Mouse (Mus musculus) urinary bladder, postnatal 10 days (tissue): ENCODE data around the gene Cfap61.

Source experiments
- DNase-seq: peaks from one replicate; pipeline ENCODE4 v3.0.0; 2022; ENCODE audit warnings: low spot score

Cfap61 gene

DNA sequence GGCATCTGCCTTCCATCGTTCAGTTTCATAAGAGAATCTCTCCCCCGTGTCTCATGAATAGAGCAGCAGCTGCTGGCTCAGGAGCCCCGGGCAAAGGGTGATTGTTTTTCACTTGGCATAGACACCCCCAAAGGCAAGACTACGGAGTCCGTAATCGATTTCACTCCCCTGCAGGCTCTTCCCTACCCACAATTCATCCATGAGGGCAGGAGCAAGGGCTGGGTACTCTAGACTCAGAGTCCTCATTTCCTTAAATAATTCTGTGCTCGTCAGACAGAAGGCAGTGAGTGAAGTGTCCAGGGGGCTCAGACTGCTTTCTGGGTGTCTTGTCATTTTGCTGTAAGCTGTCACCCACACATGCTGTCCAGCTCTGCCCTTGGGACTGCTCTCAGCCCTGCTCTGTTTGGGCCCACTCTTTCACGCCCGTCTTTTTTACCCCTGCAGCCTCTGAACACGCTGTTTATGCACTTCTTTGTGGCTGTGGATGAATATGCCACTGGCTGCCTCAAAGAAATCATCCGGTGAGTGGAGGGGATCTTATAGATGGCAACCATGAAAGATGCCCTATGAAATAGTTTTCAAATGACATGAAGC is 15.0 kb downstream of the Cfap61 start:
- no peak for DNase-seq

- no peak for DNase-seq
Observed at GRCm38 (mm10) chr2:145950239-145950638, 15.7 kb downstream of the Cfap61 start.

DNA sequence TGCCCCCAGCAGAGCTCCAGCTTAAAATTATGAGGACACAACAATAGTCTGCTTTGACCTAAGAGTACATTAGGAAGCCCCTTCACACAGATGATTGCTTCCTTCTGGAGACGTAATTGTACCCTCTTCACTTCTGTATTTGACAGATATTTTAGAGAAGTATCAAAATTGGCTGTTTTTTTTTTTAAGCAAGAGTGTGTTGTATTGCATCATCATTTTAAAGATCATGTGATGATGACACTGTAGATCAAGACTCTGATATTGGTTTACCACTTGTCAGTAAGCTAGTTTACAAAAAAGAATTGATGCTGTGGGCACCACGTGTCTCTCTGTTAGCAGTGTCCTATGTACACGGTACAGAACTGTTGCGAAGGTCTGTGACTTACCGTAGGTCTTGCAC is 18.1 kb downstream of the Cfap61 start:
- DNase-seq, result no peak

DNA sequence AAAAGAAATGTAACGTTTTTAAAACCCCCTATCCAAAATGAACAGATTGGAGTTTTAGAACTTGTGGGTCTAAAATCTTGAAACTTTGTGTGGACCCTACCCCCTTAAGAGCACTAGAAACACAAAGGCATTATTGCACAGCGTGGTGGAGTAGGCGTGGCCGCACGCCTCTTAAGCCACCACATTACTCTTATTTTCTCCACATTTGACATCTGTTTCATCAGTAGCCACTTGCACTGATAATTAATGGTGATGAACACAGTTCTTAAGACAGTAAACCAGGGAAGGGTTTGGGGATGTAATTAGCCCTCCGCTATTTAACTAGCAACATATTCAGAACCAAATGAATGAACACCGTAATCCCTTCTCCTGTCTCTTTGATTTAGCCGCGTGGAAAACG is 21.3 kb downstream of the Cfap61 start:
- no peak for DNase-seq

DNA sequence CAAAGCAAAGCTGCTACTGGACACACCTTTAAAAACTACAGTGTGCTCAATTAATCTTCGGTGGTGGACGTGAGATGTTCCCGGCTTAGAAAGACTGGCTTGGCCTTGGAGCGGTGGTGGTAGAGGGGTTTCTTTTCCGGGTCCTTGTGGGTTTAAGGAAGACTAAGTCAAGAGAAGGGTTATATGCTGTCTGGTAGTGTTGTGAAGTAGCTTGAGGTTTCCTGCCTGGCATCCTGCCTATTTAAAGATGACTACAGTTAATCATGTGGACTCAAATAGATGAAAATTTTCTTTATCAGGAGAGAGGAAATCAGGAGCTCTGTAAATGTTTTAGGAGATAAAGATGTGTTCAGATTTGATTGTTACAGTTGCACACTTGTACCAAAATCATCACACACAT is 21.7 kb downstream of the Cfap61 start:
- DNase-seq, result no peak

DNA sequence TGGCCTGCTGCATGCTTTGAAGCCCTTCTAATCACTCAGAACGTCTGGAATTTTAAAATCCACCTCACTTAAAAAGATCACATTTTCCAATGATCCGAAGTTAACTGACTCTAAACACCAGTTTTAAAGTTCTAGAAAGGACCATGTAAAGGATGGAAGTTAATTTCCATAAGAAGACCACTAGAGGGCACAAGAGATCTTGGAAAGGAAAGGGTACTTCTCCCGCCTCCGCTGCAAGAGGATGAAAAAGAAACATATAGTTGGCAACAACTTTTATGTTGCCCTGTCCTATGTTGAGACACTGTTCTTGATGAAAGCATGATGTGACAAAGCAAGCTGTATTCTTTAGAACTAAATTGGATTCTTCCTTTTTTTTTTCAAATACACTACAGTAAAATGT is 22.9 kb downstream of the Cfap61 start:
- DNase-seq, result no peak

- no peak for DNase-seq
Observed at GRCm38 (mm10) chr2:145958097-145958496, 23.5 kb downstream of the Cfap61 start.

DNA sequence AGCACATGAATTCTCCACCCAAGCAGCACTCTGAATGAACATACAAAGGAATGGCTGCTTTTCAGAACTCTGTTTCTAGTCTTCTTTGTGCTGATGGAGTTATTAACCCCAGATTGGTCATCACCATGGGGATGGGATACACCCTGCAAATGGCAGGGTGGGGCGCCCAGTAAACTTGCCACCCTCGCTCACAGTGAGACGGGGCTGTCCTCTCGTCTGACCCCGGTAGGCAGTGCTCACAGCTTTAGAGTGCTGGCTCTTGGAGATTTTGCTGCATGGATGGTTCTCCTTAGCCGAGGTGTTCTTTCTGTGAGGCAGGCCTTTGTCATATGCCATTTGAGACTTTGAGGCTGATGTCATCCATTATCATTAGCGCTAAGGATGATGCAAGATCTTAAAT is 24.0 kb downstream of the Cfap61 start:
- DNase-seq, result no peak

DNA sequence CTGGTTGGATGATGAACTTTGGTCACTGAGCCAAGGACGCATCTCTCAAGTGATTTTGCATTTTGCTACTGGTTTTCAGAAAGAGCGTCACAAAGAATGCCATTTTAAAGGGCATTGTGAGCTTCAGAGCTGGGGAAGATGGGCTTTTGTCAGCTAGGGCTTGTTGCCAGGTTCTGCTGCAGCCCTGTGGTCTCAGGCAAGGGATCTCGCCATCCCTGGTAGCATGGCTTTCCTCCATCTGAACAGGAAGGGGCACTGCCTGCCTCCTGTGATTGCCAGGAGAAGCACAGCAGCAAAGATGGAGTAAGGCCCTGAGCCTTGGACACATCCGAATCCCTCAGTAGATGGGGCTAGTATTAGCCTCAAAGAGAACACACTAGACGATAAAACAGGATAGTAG is 27.3 kb downstream of the Cfap61 start:
- DNase-seq, result no peak

- DNase-seq, result no peak
Observed at GRCm38 (mm10) chr2:145970751-145971150, 36.2 kb downstream of the Cfap61 start.

DNA sequence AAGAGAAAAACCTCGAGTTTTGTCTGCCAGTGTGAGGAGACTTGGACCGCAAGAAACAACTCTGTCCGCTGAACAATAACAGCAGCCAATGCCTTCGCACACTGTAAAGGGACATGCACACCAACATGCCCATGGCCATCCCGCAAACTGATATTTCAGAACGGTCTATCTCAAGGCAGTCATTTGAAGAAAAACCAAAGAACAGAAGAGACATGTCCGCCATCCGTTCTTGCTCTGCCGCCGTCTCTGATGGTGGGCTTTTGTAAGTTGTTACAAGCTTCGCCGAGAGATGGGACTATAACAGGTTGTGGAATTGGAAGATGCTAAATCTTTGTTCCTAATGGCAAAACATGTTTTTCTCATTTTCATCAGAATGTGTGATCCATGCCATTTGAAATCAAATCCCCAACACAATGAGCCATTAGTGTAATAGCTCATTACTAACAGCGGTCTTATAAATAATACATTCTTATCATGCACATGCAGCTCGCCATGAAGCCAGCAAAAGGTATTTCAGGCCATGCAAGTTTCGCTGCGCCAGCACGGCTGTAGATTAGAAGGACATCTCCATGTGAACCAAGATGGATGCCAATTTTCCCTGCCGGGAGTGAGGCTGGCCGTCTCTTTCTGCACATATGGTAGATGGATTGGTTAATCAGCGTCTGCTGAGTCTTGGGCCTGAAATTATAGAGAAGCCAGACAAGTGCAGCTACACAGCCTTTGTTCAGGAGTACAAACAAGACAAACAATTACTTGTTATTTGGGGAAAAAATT is 36.8 kb downstream of the Cfap61 start:
- DNase-seq, result no peak

DNA sequence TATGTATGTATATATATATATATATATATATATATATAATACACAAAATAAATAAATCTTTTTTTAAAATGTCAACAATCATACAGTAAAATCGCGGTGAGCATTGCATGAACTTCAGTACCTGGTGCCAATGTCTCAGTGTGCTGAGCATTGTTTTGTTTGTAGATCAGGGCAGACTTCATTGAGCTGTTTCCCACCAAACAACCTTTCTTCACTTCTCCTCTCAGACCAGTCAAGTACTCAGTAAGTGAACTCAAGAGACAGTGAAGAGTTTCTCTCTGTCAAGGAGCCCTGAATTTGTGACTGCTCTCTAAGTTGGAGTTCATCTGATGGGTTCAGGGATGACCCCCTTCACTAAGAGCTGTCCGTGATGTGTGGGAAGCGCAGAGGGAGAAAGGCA is 38.0 kb downstream of the Cfap61 start:
- DNase-seq, result no peak

DNA sequence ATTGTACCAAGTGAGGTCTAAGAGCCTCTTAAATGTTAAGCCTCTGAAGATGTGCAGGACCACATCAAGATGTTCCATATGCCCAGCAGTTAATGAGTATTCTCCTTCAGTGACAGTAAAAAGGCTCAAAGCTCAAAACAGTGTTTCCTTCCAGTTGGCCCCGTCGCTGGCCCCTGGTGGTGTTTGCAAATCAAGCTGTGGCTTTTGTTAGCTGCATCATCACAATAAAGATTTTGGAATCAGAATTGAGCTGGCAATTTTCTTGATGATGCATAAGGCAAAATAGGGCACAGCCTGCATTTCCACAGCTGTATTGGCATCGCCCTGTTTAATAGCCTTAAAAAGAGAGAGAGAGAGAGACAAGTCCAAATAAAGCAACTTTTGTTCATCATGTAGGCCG is 45.0 kb downstream of the Cfap61 start:
- DNase-seq, result no peak

DNA sequence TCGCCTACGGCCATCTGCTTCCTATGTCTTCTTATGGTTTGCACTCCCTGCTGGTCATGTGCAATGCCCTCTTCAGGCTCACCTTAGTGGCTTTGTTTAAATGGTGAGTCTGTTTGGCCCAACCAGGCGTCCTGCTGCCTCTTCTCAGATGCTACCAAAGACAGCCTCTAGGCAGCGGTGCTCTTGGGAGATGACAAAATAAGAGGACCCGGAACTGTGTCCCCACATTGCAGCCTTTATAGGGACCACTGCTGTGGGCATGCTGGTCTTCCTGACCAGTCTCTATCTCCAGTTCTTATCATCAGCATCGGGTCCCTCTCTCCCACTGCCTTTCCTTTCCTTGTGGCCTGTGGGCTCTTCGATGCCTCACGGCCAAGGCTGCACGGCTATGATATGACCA is 46.3 kb downstream of the Cfap61 start:
- DNase-seq, result no peak

DNA sequence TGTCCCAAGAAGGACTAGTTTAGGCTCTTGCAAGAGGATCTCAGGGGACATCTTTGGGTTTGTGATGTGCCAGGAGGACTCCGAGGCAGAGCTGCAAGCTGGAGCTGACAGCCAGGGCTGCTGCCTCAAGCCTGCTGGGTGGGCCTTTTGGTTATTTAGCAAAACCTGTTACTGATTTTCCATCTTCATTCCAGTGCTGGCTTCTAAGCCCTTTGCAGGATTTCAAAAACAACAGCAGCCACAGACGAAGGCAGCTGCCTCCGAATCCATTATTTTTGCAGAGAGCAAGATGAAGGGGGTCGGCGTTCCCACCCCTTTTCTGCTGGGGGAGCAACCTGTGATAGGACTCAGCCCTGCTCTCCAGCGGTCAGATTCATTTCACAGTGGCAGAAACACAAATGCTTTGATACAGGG is 47.1 kb downstream of the Cfap61 start:
- DNase-seq, result no peak

DNA sequence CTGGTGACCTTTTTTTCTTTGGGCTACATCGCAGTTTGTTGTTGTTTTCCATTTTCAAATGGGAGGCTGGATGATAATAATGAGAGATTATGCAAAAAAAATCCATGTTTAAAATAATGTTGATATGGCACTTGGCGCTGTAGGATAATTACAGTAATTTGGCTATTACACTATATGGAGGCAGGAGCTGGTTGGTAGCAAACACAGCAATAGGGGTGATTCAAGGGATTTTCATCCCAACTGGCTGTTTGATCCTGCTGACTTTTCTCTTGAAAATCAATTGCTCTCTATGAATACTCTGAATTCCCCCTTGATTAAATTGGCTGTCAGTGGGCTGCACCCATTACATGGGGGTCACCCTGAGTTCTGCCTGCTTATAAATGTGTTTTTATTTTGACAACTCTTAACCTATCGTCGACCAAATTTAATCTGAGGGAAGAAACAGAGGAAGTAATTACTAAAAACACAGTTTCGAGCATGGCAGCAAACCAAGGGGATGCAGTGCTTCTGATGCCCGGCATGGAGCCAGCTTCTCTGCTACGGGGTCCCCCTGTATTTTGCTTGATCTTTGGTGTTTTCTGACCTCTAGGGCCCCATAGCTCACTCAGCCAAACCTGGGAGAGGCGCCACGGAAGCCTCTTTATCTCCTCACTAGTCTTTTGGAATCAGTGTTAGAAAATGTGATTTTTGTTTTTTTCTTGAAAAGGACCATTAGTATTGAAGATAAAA is 47.9 kb downstream of the Cfap61 start:
- no peak for DNase-seq

- DNase-seq, result no peak
Observed at GRCm38 (mm10) chr2:145987757-145988156, 53.2 kb downstream of the Cfap61 start.

GRCm38 (mm10) chr2:145990446-145990845 is 55.9 kb downstream of the Cfap61 start:
- no peak for DNase-seq

DNA sequence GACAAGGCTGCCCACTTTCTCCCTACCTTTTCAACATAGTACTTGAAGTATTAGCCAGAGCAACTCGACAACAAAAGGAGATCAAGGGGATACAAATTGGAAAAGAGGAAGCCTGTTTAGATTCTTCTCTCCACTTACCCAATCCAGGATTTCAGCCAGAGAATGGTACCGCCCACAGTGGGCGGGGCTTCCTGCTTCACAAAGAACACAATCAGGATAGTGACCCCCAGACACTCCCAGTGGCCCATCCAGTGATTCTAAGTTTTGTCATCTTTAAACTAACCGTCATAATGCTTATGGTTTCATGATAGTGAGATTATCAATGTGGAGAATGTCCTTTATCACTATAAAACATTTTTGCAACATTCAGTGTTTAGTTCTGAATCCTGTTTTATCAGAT is 61.9 kb downstream of the Cfap61 start:
- no peak for DNase-seq

GRCm38 (mm10) chr2:145997956-145998525 is 63.5 kb downstream of the Cfap61 start:
- no peak for DNase-seq

DNA sequence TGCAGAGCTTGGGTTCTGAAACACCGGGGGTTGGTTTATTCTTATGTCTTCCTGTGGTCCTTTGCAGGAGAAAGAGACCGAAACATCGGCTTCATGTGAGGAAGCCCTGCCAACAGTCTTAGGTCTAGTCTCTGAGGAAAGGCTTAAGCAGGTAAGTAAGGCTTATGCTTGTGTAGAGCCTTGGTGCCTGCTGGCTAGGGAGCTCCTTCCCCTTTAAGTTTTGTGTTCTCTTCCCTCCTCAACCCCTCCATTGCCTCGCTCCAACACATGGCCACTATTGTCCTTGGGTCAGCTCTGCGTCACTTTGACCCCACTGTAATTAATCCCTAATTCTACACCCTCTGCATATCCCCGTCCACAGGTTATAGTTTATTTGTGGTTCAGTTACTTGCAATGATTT is 74.2 kb downstream of the Cfap61 start:
- no peak for DNase-seq

- DNase-seq, result no peak
Observed at GRCm38 (mm10) chr2:146009596-146010349, 75.2 kb downstream of the Cfap61 start.
